ENCODE assay signal across 8 mouse cellular contexts in genomic region chr9:48744916-48745315, GRCm38 (mm10).
DNase-seq lines count a peak whose midpoint lies in the region; TF ChIP-seq lines count a peak whose summit lies in the region.
"Had no signal": no experiment of that assay in that cellular context is flagged by ENCODE, and none has a peak within 500 bp of the region (broad histone marks: within the 10 kb centered on the region; RNA-seq: fewer than 3 reads in every experiment).

No protein-coding gene starts in this region.

- H3K27ac ChIP-seq in cerebellum, adult 2 months (ENCODE audit: insufficient read depth, low read length), result no peak overlapping the region
- H3K27ac ChIP-seq: limb, embryonic 13.5 days had no signal

- WGBS in cerebellum, adult 2 months, result 93% methylated on average over 13 of the region's 13 CpGs

- peaks cover 13% of the 10 kb centered on the region; the same call in 1 of the 2 replicates for H3K4me1 ChIP-seq in cerebellum, adult 2 months (ENCODE audit: control insufficient read depth, insufficient read depth, low read length)

- DNase-seq in 416B (ENCODE audit: low read depth), result peak; percentile 88
- DNase-seq in adipocyte (ENCODE audit: low spot score), result peak; percentile 97
- peak; percentile 78 to 85 for DNase-seq in heart, postnatal 14 days
- peak; percentile 96 for DNase-seq in lung, postnatal 25 days (ENCODE audit: low spot score)
- no peak for DNase-seq in right cerebral cortex, postnatal 36 days (ENCODE audit: low spot score in 2 of 2)
- no peak for DNase-seq in retina, postnatal 1 day
- DNase-seq in cerebellum, adult 2 months, result no peak

- no peak overlapping the region for H3K4me3 ChIP-seq in cerebellum, adult 2 months (replicated peaks; ENCODE audit: insufficient read depth, low read depth, low read length)
- H3K4me3 ChIP-seq: limb, embryonic 13.5 days had no signal

- no peaks in the 10 kb centered on the region for H3K27me3 ChIP-seq in cerebellum, adult 2 months (ENCODE audit: control insufficient read depth, insufficient read depth, low read length)

- TF ChIP-seq CTCF in cerebellum, adult 2 months (IDR thresholded peaks at IDR 0.05; ENCODE audit: borderline replicate concordance, insufficient read depth, low read depth, low read length), result no peak

- TF ChIP-seq POLR2A in cerebellum, adult 2 months (IDR thresholded peaks at IDR 0.05; ENCODE audit: borderline replicate concordance, insufficient read depth, low read length), result no peak

- intact Hi-C loops in heart, postnatal 14 days (cut with DNase I), result loop anchor here (5.0 kb wide), 1 partner anchor 42 kb away; no protein-coding TSS in a partner anchor

Comparison
In these comparisons a context has a peak if more than half of its experiments do, and no peak if none do; other contexts are left out.
1. DNase-seq: peak in 416B (single experiment), adipocyte (single experiment), heart, postnatal 14 days (2 of 2) and lung, postnatal 25 days (single experiment); none in right cerebral cortex, postnatal 36 days (0 of 2), retina, postnatal 1 day (single experiment) and cerebellum, adult 2 months (0 of 2).